In genomic region chr1:39685841-39686240, GRCm38 (mm10) we compare ENCODE assay signal across 8 mouse cellular contexts. TPM values are rescaled to one million over a fixed set of nuclear protein-coding genes. Genes with fewer than 3 reads are reported as not detected.
DNase-seq lines count a peak whose midpoint lies in the region; ATAC-seq and TF ChIP-seq lines count a peak whose summit lies in the region.

No protein-coding gene starts in this region.

- DNase-seq in liver: peak; percentile 69
- DNase-seq in cerebellum, postnatal 14 days: peak; percentile 84 to 89
- peak; percentile 75 for DNase-seq in gastrocnemius, adult 18-20 months (ENCODE audit: low spot score)
- peak; percentile 75 for DNase-seq in induced T-regulatory cell, adult 2 months (ENCODE audit: low read depth)
- peak; percentile 64 for DNase-seq in left cerebral cortex, adult 11 months (ENCODE audit: low spot score)
- DNase-seq in mesoderm, embryonic 11.5 days (ENCODE audit: low read depth, low spot score): peak; percentile 78
- peak; percentile 42 to 61 for DNase-seq in spleen, adult 2 months (ENCODE audit: low read depth in 1 of 2, low spot score in 2 of 2)

- TF ChIP-seq CTCF in spleen, adult 2 months (IDR thresholded peaks at IDR 0.05; ENCODE audit: extremely low read depth, insufficient read depth, insufficient read length, insufficient replicate concordance): peak; percentile 28; the same call in 1 of the 2 replicates

- H3K4me1 ChIP-seq in liver, embryonic 12.5 days: no peaks in the 10 kb centered on the region
- H3K4me1 ChIP-seq in spleen, adult 2 months (ENCODE audit: control insufficient read depth, insufficient read depth, insufficient read length): no peaks in the 10 kb centered on the region

- no peaks in the 10 kb centered on the region for H3K27me3 ChIP-seq in liver, embryonic 12.5 days (replicated peaks)
- no peaks in the 10 kb centered on the region for H3K27me3 ChIP-seq in spleen, adult 2 months (ENCODE audit: control insufficient read depth, insufficient read depth, low read length)

- H3K9me3 ChIP-seq in liver, embryonic 12.5 days (replicated peaks): no peaks in the 10 kb centered on the region

- no peak overlapping the region for H3K27ac ChIP-seq in liver, embryonic 12.5 days
- no peak overlapping the region for H3K27ac ChIP-seq in spleen, adult 2 months (ENCODE audit: insufficient read depth, low read length)

- no peak overlapping the region for H3K4me3 ChIP-seq in liver, embryonic 12.5 days
- H3K4me3 ChIP-seq in spleen, adult 2 months (ENCODE audit: extremely low read depth, insufficient read depth, insufficient read length): no peak overlapping the region

- no peaks in the 10 kb centered on the region for H3K36me3 ChIP-seq in liver, embryonic 12.5 days
- no peaks in the 10 kb centered on the region for H3K36me3 ChIP-seq in spleen, adult 2 months (ENCODE audit: control insufficient read depth, insufficient read depth, low read length)

- H3K4me2 ChIP-seq in liver, embryonic 12.5 days: no peak overlapping the region

- 4% methylated on average over 1 of the region's 1 CpGs for WGBS in liver, embryonic 12.5 days (ENCODE audit: insufficient replicate concordance)
- WGBS in spleen, adult 2 months: 0% methylated on average over 1 of the region's 1 CpGs

- no peak for TF ChIP-seq POLR2A in spleen, adult 2 months (IDR thresholded peaks at IDR 0.05; ENCODE audit: low read depth, low read length)

- no peak for ATAC-seq in liver, embryonic 12.5 days

- H3K9ac ChIP-seq in liver, embryonic 12.5 days: no peak overlapping the region

RNA-seq across cellular contexts. Expression of gene Creg2, which starts 34.6 kb away (rescaled TPM):
- not detected in 2 replicates for polyA plus RNA-seq in liver, embryonic 12.5 days (2016; fragmentation: Nextera tagmentation; extraction: Ambion mirVana)
- total RNA-seq in gastrocnemius, adult 18-20 months (2021): under 1 TPM in 1 of 2 experiments, not detected in 1; 0.02 TPM
- polyA plus RNA-seq in spleen, adult 2 months (2012; rRNA removed): 0.05 and 0.07 TPM in 2 replicates

RNA-seq across cellular contexts. Expression of gene Rfx8, which starts 35.0 kb away (rescaled TPM):
- 0.12 TPM in 2 replicates for polyA plus RNA-seq in liver, embryonic 12.5 days (2016; fragmentation: Nextera tagmentation; extraction: Ambion mirVana)
- total RNA-seq in gastrocnemius, adult 18-20 months (2021): not detected
- 0.08 TPM in 1 of 2 replicates, not detected in the other for polyA plus RNA-seq in spleen, adult 2 months (2012; rRNA removed)
